Comparison of ENCODE assay signal across 18 mouse cellular contexts in genomic region chr14:73119966-73120365, GRCm38 (mm10). TPM values are rescaled to one million over a fixed set of nuclear protein-coding genes. Genes with fewer than 3 reads are reported as not detected.
DNase-seq lines count a peak whose midpoint lies in the region; ATAC-seq and TF ChIP-seq lines count a peak whose summit lies in the region.
"Had no signal": no experiment of that assay in that cellular context is flagged by ENCODE, and none has a peak within 500 bp of the region (broad histone marks: within the 10 kb centered on the region; RNA-seq: fewer than 3 reads in every experiment).

No protein-coding gene starts in this region.

- no peak for TF ChIP-seq POLR2A in small intestine, adult 2 months (IDR thresholded peaks at IDR 0.05; ENCODE audit: low read depth, low read length)

- no peak overlapping the region for H3K4me3 ChIP-seq in lung, postnatal 0 days (ENCODE audit: low read depth, low read length)
- no peak overlapping the region for H3K4me3 ChIP-seq in brown adipose tissue, adult 24 weeks (ENCODE audit: insufficient read depth, low read depth, low read length)
- H3K4me3 ChIP-seq in small intestine, adult 2 months (ENCODE audit: low read depth, low read length), result no peak overlapping the region
- no peak overlapping the region for H3K4me3 ChIP-seq in kidney, embryonic 14.5 days (ENCODE audit: low read length)
- H3K4me3 ChIP-seq: heart, embryonic 13.5 days; hindbrain, embryonic 15.5 days; liver, embryonic 13.5 days; neural tube, embryonic 13.5 days had no signal

- TF ChIP-seq EP300 in lung, postnatal 0 days (IDR thresholded peaks at IDR 0.05), result no peak

- H3K27me3 ChIP-seq in lung, postnatal 0 days (replicated peaks; ENCODE audit: insufficient read depth, low read length), result no peaks in the 10 kb centered on the region
- no peaks in the 10 kb centered on the region for H3K27me3 ChIP-seq in small intestine, adult 2 months (ENCODE audit: control insufficient read depth, insufficient read depth, low read length)
- no peaks in the 10 kb centered on the region for H3K27me3 ChIP-seq in kidney, embryonic 14.5 days (ENCODE audit: control insufficient read depth, insufficient read depth, low read length)
- H3K27me3 ChIP-seq: heart, embryonic 13.5 days; hindbrain, embryonic 15.5 days; liver, embryonic 13.5 days; neural tube, embryonic 13.5 days had no signal

- H3K27ac ChIP-seq in lung, postnatal 0 days (ENCODE audit: low read length), result no peak overlapping the region
- H3K27ac ChIP-seq in brown adipose tissue, adult 24 weeks (replicated peaks; ENCODE audit: low read depth, low read length), result 0 out of 2 replicates have a peak overlapping the region, but pooled peaks have one; percentile 4
- H3K27ac ChIP-seq in small intestine, adult 2 months (ENCODE audit: insufficient read depth, low read depth, low read length), result peak overlapping the region; percentile 73
- H3K27ac ChIP-seq in kidney, embryonic 14.5 days (ENCODE audit: low read depth, low read length), result no peak overlapping the region
- H3K27ac ChIP-seq: heart, embryonic 13.5 days; hindbrain, embryonic 15.5 days; liver, embryonic 13.5 days; neural tube, embryonic 13.5 days had no signal

- TF ChIP-seq CTCF in lung, postnatal 0 days (IDR thresholded peaks at IDR 0.05), result no peak
- no peak for TF ChIP-seq CTCF in small intestine, adult 2 months (IDR thresholded peaks at IDR 0.05; ENCODE audit: extremely low read depth, insufficient read length, insufficient replicate concordance, low read depth, low read length)

- no peak overlapping the region for H3K9ac ChIP-seq in lung, postnatal 0 days (replicated peaks; ENCODE audit: low read depth)
- H3K9ac ChIP-seq in kidney, embryonic 14.5 days (ENCODE audit: low read depth, low read length), result no peak overlapping the region
- H3K9ac ChIP-seq: forebrain, postnatal 0 days; heart, embryonic 13.5 days; hindbrain, embryonic 15.5 days; liver, embryonic 13.5 days; neural tube, embryonic 13.5 days had no signal

- no peaks in the 10 kb centered on the region for H3K4me1 ChIP-seq in lung, postnatal 0 days (ENCODE audit: insufficient read depth, low read depth, low read length)
- peaks cover 17% of the 10 kb centered on the region for H3K4me1 ChIP-seq in brown adipose tissue, adult 24 weeks (ENCODE audit: control insufficient read depth, insufficient read depth, insufficient read length, low read length)
- H3K4me1 ChIP-seq in small intestine, adult 2 months (ENCODE audit: control insufficient read depth, insufficient read depth, insufficient read length, low read length), result peaks cover 15% of the 10 kb centered on the region
- H3K4me1 ChIP-seq in kidney, embryonic 14.5 days (ENCODE audit: control insufficient read depth, insufficient read depth, low read length), result no peaks in the 10 kb centered on the region
- H3K4me1 ChIP-seq: hindbrain, embryonic 15.5 days had no signal

- no peak overlapping the region for H3K4me2 ChIP-seq in lung, postnatal 0 days (replicated peaks; ENCODE audit: low read depth, low read length)
- H3K4me2 ChIP-seq in kidney, embryonic 14.5 days (replicated peaks; ENCODE audit: low read depth, low read length), result no peak overlapping the region
- H3K4me2 ChIP-seq: heart, embryonic 13.5 days; hindbrain, embryonic 15.5 days; liver, embryonic 13.5 days; neural tube, embryonic 13.5 days had no signal

- peak; percentile 6 for DNase-seq in CD4-positive, CD25-positive, alpha-beta regulatory T cell, adult 2 months (ENCODE audit: low read depth, low spot score)
- peak; percentile 66 for DNase-seq in lung, postnatal 0 days (ENCODE audit: low spot score)
- DNase-seq in lung, postnatal 4 days, result no peak
- DNase-seq in kidney, postnatal 36 days, result no peak
- DNase-seq: adrenal gland, postnatal 36 days; cerebellum, adult 11 months; forebrain, postnatal 0 days; gastrocnemius, postnatal 25 days; kidney, adult 9 months; liver, embryonic 13.5 days; retina, postnatal 1 day had no signal

- H3K9me3 ChIP-seq in lung, postnatal 0 days (ENCODE audit: low read length), result no peaks in the 10 kb centered on the region
- H3K9me3 ChIP-seq in kidney, embryonic 14.5 days (ENCODE audit: control insufficient read depth, low read length), result no peaks in the 10 kb centered on the region
- H3K9me3 ChIP-seq: heart, embryonic 13.5 days; hindbrain, embryonic 15.5 days; liver, embryonic 13.5 days; neural tube, embryonic 13.5 days had no signal

- no peaks in the 10 kb centered on the region for H3K36me3 ChIP-seq in lung, postnatal 0 days (ENCODE audit: insufficient read depth, low read length)
- no peaks in the 10 kb centered on the region for H3K36me3 ChIP-seq in small intestine, adult 2 months (ENCODE audit: control insufficient read depth, insufficient read depth, low read length)
- no peaks in the 10 kb centered on the region for H3K36me3 ChIP-seq in kidney, embryonic 14.5 days (ENCODE audit: control insufficient read depth, insufficient read depth, low read length)
- H3K36me3 ChIP-seq: heart, embryonic 13.5 days; hindbrain, embryonic 15.5 days; liver, embryonic 13.5 days; neural tube, embryonic 13.5 days had no signal

- WGBS in lung, postnatal 0 days, result 37% methylated on average over 2 of the region's 2 CpGs
- WGBS in small intestine, adult 2 months, result 46% methylated on average over 2 of the region's 2 CpGs
- WGBS in kidney, embryonic 14.5 days, result 54% methylated on average over 2 of the region's 2 CpGs

- ATAC-seq in CD4-positive, CD25-positive, alpha-beta regulatory T cell, adult 4 months, result no peak
- ATAC-seq in lung, postnatal 0 days, result no peak
- no peak for ATAC-seq in kidney, embryonic 14.5 days (ENCODE audit: low FRiP score, low TSS enrichment)
- ATAC-seq: forebrain, postnatal 0 days had no signal

RNA-seq across cellular contexts. Expression of gene Rcbtb2, which starts 2.9 kb away (rescaled TPM):
- 10 to 100 TPM; 55.6 to 61.4 TPM for polyA plus RNA-seq in CD4-positive, CD25-positive, alpha-beta regulatory T cell, adult 4 months (2017; shearing (Covaris generic))
- 45.6 and 49.7 TPM in 2 replicates for polyA plus RNA-seq in lung, postnatal 0 days (2015; fragmentation: Nextera tagmentation; extraction: Ambion mirVana)
- polyA plus RNA-seq in brown adipose tissue, adult 24 weeks (2012; ENCODE audit: insufficient read depth, insufficient read length, missing spikeins), result 138 and 227 TPM in 2 replicates
- polyA plus RNA-seq in small intestine, adult 2 months (2012; rRNA removed), result 6.4 and 10.1 TPM in 2 replicates
- polyA plus RNA-seq in kidney, embryonic 14.5 days (2014; fragmentation: Nextera tagmentation; extraction: Ambion mirVana), result 116 and 136 TPM in 2 replicates

Comparison
In these comparisons a context has a peak if more than half of its experiments do, and no peak if none do; other contexts are left out.
1. DNase-seq: peak in CD4-positive, CD25-positive, alpha-beta regulatory T cell, adult 2 months (single experiment) and lung, postnatal 0 days (single experiment); none in lung, postnatal 4 days (0 of 2) and kidney, postnatal 36 days (0 of 2).
2. H3K27ac ChIP-seq: peak in brown adipose tissue, adult 24 weeks (single experiment) and small intestine, adult 2 months (single experiment); none in lung, postnatal 0 days (single experiment) and kidney, embryonic 14.5 days (single experiment).